Mouse (Mus musculus) lung, embryonic 15.5 days (tissue): ENCODE measurements around the gene Lingo1. TPM values are rescaled to one million over a fixed set of nuclear protein-coding genes. Genes with fewer than 3 reads are reported as not detected.
A peak's percentile ranks its signal among the peaks of the same experiment; 100 is the strongest.

ENCODE experiments used
- ATAC-seq: fragments of 200-750 bp; cut with Nextera tagmentation; 2 replicates; pipeline ENCODE4 v1.8.0; 2017; ENCODE audit warnings: moderate number of reproducible peaks, borderline replicate concordance; ENCODE audit not compliant: low FRiP score, low TSS enrichment; ENCODE audit errors: extremely low read depth
- H3K27ac ChIP-seq: fragments of 300-500 bp; sonication (generic); 2 replicates; pipeline ENCODE4 v1.5.1; 2015; ENCODE audit warnings: moderate library complexity, mild to moderate bottlenecking, inconsistent platforms
- H3K27me3 ChIP-seq: fragments of 300-500 bp; sonication (generic); 2 replicates; pipeline ENCODE4 v1.6.1; 2015; ENCODE audit warnings: inconsistent platforms
- H3K36me3 ChIP-seq: fragments of 300-500 bp; sonication (generic); 2 replicates; pipeline ENCODE4 v1.6.1; 2015; ENCODE audit warnings: inconsistent platforms
- H3K4me1 ChIP-seq: fragments of 300-500 bp; sonication (generic); 2 replicates; pipeline ENCODE4 v1.6.1; 2015; ENCODE audit warnings: inconsistent platforms
- H3K4me2 ChIP-seq: fragments of 300-500 bp; sonication (generic); 2 replicates; pipeline ENCODE4 v1.6.1; 2015; ENCODE audit warnings: inconsistent platforms, mild to moderate bottlenecking, moderate library complexity
- H3K4me3 ChIP-seq: fragments of 300-500 bp; sonication (generic); 2 replicates; pipeline ENCODE4 v1.5.1; 2015; ENCODE audit warnings: mild to moderate bottlenecking, inconsistent platforms
- H3K9ac ChIP-seq: fragments of 300-500 bp; sonication (generic); 2 replicates; pipeline ENCODE4 v1.6.1; 2015; ENCODE audit warnings: inconsistent platforms
- H3K9me3 ChIP-seq: fragments of 300-500 bp; sonication (generic); 2 replicates; pipeline ENCODE4 v1.6.1; 2016; ENCODE audit warnings: inconsistent platforms
- WGBS: fragments of 180-500 bp; shearing (Covaris S2); methylation state at CpG from one replicate; pipeline ENCODE4 v1.1.7; 2015; 5-methylcytosine and 5-hydroxymethylcytosine counted together
- polyA plus RNA-seq: library from polyadenylated mRNA; unstranded; fragments of >200 nt; fragmentation: Nextera tagmentation; extraction: Ambion mirVana; gene quantifications from 2 replicates; pipeline ENCODE4 v1.2.1, GENCODE M21; 2015

Gene Lingo1
- polyA plus RNA-seq, 1 experiment from 2014 or later: 4.1 TPM

- H3K9ac ChIP-seq: no peak overlapping the region
- no peaks in the 10 kb centered on the region for H3K4me1 ChIP-seq
- 39% methylated on average over 6 of the region's 6 CpGs for WGBS
- H3K27me3 ChIP-seq: no peaks in the 10 kb centered on the region
- no peaks in the 10 kb centered on the region for H3K9me3 ChIP-seq
- H3K27ac ChIP-seq: no peak overlapping the region
- H3K36me3 ChIP-seq: no peaks in the 10 kb centered on the region
- no peak overlapping the region for H3K4me2 ChIP-seq
- no peak overlapping the region for H3K4me3 ChIP-seq
- ATAC-seq: no peak
These were observed 22.0 kb downstream of the Lingo1 start for GRCm38 (mm10) chr9:56774231-56774630.

- H3K4me1 ChIP-seq: no peaks in the 10 kb centered on the region
- ATAC-seq: no peak
- H3K4me3 ChIP-seq: no peak overlapping the region
- H3K27me3 ChIP-seq: no peaks in the 10 kb centered on the region
- H3K9ac ChIP-seq: no peak overlapping the region
- H3K36me3 ChIP-seq: no peaks in the 10 kb centered on the region
- no peak overlapping the region for H3K27ac ChIP-seq
- no peak overlapping the region for H3K4me2 ChIP-seq
- 74% methylated on average over 7 of the region's 7 CpGs for whole genome bisulfite sequencing
- no peaks in the 10 kb centered on the region for H3K9me3 ChIP-seq
These were observed 22.6 kb downstream of the Lingo1 start for GRCm38 (mm10) chr9:56773666-56774065.

- H3K27me3 ChIP-seq: no peaks in the 10 kb centered on the region
- H3K9ac ChIP-seq: no peak overlapping the region
- ATAC-seq: peak; percentile 73
- H3K4me2 ChIP-seq: peak overlapping the region; percentile 14
- H3K4me1 ChIP-seq: peaks cover 16% of the 10 kb centered on the region
- H3K4me3 ChIP-seq: no peak overlapping the region
- H3K27ac ChIP-seq: peak overlapping the region; percentile 92
- no peaks in the 10 kb centered on the region for H3K36me3 ChIP-seq
- WGBS: 45% methylated on average over 9 of the region's 9 CpGs
- no peaks in the 10 kb centered on the region for H3K9me3 ChIP-seq
These were observed 28.6 kb downstream of the Lingo1 start for GRCm38 (mm10) chr9:56767653-56768136.

GRCm38 (mm10) chr9:56766629-56767357 lies 29.5 kb downstream of the Lingo1 start:
- no peaks in the 10 kb centered on the region for H3K36me3 ChIP-seq
- no peaks in the 10 kb centered on the region for H3K9me3 ChIP-seq
- no peak overlapping the region for H3K4me3 ChIP-seq
- peaks cover 19% of the 10 kb centered on the region for H3K4me1 ChIP-seq
- H3K27ac ChIP-seq: peak overlapping the region; percentile 92
- ATAC-seq: peak; percentile 79
- peak overlapping the region; percentile 23; the same call in 1 of the 2 replicates for H3K4me2 ChIP-seq
- no peaks in the 10 kb centered on the region for H3K27me3 ChIP-seq
- WGBS: 29% methylated on average over 11 of the region's 11 CpGs
- no peak overlapping the region for H3K9ac ChIP-seq

GRCm38 (mm10) chr9:56762106-56762562 lies 34.1 kb downstream of the Lingo1 start:
- no peaks in the 10 kb centered on the region for H3K36me3 ChIP-seq
- no peaks in the 10 kb centered on the region for H3K9me3 ChIP-seq
- H3K4me2 ChIP-seq: no peak overlapping the region
- WGBS: 90% methylated on average over 9 of the region's 9 CpGs
- H3K4me3 ChIP-seq: no peak overlapping the region
- no peak overlapping the region for H3K9ac ChIP-seq
- peak overlapping the region; percentile 59; the same call in 1 of the 2 replicates for H3K27ac ChIP-seq
- no peak for ATAC-seq
- H3K4me1 ChIP-seq: peaks cover 20% of the 10 kb centered on the region; the same call in 1 of the 2 replicates
- no peaks in the 10 kb centered on the region for H3K27me3 ChIP-seq

- WGBS: 34% methylated on average over 11 of the region's 11 CpGs
- Histone ChIP-seq H3K9me3 (no peaks in the 10 kb centered on the region), H3K36me3 (no peaks in the 10 kb centered on the region), H3K27me3 (no peaks in the 10 kb centered on the region), H3K4me1 (0 out of 2 replicates have a peak, but pooled peaks cover 13% of the 10 kb centered on the region), H3K27ac (no peak overlapping the region), H3K4me3 (no peak overlapping the region), H3K9ac (no peak overlapping the region), H3K4me2 (no peak overlapping the region)
- ATAC-seq: no peak; the same call in 1 of the 2 replicates
These were observed 38.5 kb downstream of the Lingo1 start for GRCm38 (mm10) chr9:56757791-56758190.

- H3K27ac ChIP-seq: no peak overlapping the region
- WGBS: 86% methylated on average over 5 of the region's 5 CpGs
- H3K4me1 ChIP-seq: 0 out of 2 replicates have a peak, but pooled peaks cover 2% of the 10 kb centered on the region
- no peak overlapping the region for H3K4me2 ChIP-seq
- no peak overlapping the region for H3K9ac ChIP-seq
- no peaks in the 10 kb centered on the region for H3K9me3 ChIP-seq
- no peak for ATAC-seq
- H3K4me3 ChIP-seq: no peak overlapping the region
- H3K36me3 ChIP-seq: no peaks in the 10 kb centered on the region
- H3K27me3 ChIP-seq: no peaks in the 10 kb centered on the region
These were observed 41.1 kb downstream of the Lingo1 start for GRCm38 (mm10) chr9:56755119-56755518.

- WGBS: 76% methylated on average over 6 of the region's 6 CpGs
- no peak for ATAC-seq
These were observed 42.9 kb downstream of the Lingo1 start for GRCm38 (mm10) chr9:56753386-56753785.

GRCm38 (mm10) chr9:56748056-56748455 lies 48.2 kb downstream of the Lingo1 start:
- H3K27me3 ChIP-seq: no peaks in the 10 kb centered on the region
- H3K36me3 ChIP-seq: no peaks in the 10 kb centered on the region
- H3K9ac ChIP-seq: no peak overlapping the region
- H3K9me3 ChIP-seq: no peaks in the 10 kb centered on the region
- ATAC-seq: no peak
- no peaks in the 10 kb centered on the region for H3K4me1 ChIP-seq
- no peak overlapping the region for H3K4me3 ChIP-seq
- H3K27ac ChIP-seq: no peak overlapping the region
- H3K4me2 ChIP-seq: no peak overlapping the region
- 70% methylated on average over 5 of the region's 5 CpGs for WGBS

More at GRCm38 (mm10) chr9:56753386-56753785, 42.9 kb downstream of the Lingo1 start:
- Histone ChIP-seq H3K9me3 (no peaks in the 10 kb centered on the region), H3K4me3 (no peak overlapping the region), H3K4me1 (0 out of 2 replicates have a peak, but pooled peaks cover 2% of the 10 kb centered on the region), H3K36me3 (no peaks in the 10 kb centered on the region), H3K9ac (no peak overlapping the region), H3K27me3 (no peaks in the 10 kb centered on the region), H3K4me2 (no peak overlapping the region), H3K27ac (no peak overlapping the region)

GRCm38 (mm10) chr9:56746926-56747294 lies 49.4 kb downstream of the Lingo1 start:
- Histone ChIP-seq H3K36me3 (no peaks in the 10 kb centered on the region), H3K27ac (no peak overlapping the region), H3K4me1 (no peaks in the 10 kb centered on the region), H3K4me2 (no peak overlapping the region), H3K9me3 (no peaks in the 10 kb centered on the region), H3K4me3 (no peak overlapping the region), H3K9ac (no peak overlapping the region), H3K27me3 (no peaks in the 10 kb centered on the region)
- ATAC-seq: no peak
- WGBS: 69% methylated on average over 4 of the region's 4 CpGs

- H3K4me1 ChIP-seq: no peaks in the 10 kb centered on the region
- WGBS: 68% methylated on average over 14 of the region's 14 CpGs
- ATAC-seq: no peak
- H3K4me2 ChIP-seq: no peak overlapping the region
- H3K36me3 ChIP-seq: no peaks in the 10 kb centered on the region
- H3K9me3 ChIP-seq: no peaks in the 10 kb centered on the region
- no peak overlapping the region for H3K4me3 ChIP-seq
- H3K27ac ChIP-seq: no peak overlapping the region
- no peak overlapping the region for H3K9ac ChIP-seq
- no peaks in the 10 kb centered on the region for H3K27me3 ChIP-seq
These were observed 49.9 kb downstream of the Lingo1 start for GRCm38 (mm10) chr9:56746195-56746925.

- Histone ChIP-seq H3K4me3 (no peak overlapping the region), H3K27me3 (no peaks in the 10 kb centered on the region), H3K9ac (no peak overlapping the region), H3K9me3 (no peaks in the 10 kb centered on the region), H3K4me2 (no peak overlapping the region), H3K36me3 (no peaks in the 10 kb centered on the region), H3K4me1 (no peaks in the 10 kb centered on the region), H3K27ac (no peak overlapping the region)
- WGBS: 33% methylated on average over 5 of the region's 5 CpGs
- ATAC-seq: no peak
These were observed 51.9 kb downstream of the Lingo1 start for GRCm38 (mm10) chr9:56744369-56744768.
